Mouse (Mus musculus): ENCODE measurements around the gene Mfsd12.

Gene Mfsd12

DNA sequence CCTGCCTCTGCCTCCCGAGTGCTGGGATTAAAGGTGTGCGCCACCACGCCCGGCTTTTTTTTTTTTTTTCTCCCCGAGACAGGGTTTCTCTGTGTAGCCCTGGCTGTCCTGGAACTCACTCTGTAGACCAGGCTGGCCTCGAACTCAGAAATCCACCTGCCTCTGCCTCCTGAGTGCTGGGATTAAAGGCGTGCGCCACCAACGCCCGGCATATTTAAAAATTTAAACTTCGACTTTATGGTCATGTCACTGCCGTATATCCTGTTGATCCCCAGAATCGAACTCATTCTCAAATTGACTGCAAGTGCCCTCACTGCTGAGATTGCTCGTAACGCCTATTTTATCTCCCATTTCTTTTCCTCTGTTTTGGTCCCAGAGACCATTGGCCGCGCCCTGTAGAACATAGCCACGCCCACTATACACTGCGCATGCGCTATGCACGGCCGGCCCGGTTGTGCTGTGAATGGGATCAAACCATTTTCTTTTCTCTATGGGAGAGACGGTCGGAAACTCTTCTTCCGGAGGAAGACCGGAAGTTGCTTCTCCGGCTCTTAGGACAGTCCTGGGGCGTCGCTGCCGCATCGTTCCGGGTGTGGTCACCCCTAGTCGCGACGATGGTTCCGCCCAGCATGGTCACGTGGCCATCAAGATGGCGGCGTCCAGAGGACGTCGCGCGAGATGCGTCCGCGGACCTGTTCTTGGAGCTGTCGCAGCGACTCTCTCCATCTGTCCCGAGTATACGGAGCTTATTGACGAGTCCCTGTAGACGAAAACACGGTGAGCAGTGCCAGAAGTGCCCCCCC lies 26.7 kb downstream of the Mfsd12 start, which contains the start of the genes Dohh and Gm48551:
Gene Dohh, plus strand, starts transcription at position 627 of the 803 bp plus-strand sequence.
Gene Gm48551, plus strand, starts transcription at position 665 of the 803 bp plus-strand sequence.
- peak; percentile 98 for DNase-seq

DNA sequence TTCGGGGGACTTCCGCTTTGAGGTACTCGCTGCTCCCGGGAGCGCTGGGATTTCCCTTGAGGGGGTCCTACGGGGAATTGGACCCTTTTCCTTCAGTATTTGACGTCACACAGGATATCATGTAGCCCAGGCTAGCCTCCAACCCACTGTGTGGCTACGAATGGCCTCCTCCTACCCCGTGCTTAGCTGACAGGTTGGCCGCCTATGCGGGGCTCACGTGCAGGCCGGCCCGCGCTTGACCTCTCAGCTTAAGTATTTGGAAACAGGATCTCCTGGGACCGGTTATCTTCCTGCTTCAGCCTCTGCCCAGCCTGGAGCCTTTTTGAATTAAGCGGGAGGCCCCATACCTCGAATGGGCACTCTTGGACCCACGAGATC lies 27.3 kb downstream of the Mfsd12 start:
- no peak for DNase-seq

- no peak for DNase-seq
These were observed 28.5 kb downstream of the Mfsd12 start for GRCm38 (mm10) chr10:81385603-81386306.

DNA sequence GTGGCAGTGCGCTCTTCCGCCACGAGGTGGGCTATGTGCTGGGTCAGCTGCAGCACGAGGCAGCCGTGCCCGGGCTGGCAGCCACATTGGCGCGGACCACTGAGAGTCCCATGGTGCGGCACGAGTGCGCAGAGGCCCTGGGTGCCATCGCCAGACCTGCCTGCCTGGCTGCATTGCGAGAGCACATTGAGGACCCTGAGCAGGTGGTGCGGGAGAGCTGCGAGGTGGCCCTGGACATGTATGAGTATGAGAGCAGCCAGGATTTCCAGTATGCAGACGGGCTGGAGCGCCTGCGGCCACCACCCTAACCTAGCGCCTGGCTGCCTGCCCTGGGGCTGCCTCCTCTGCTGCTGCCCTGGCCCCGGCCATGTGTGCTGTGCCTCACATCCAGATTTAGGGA lies 30.4 kb downstream of the Mfsd12 start:
- DNase-seq, result no peak

DNA sequence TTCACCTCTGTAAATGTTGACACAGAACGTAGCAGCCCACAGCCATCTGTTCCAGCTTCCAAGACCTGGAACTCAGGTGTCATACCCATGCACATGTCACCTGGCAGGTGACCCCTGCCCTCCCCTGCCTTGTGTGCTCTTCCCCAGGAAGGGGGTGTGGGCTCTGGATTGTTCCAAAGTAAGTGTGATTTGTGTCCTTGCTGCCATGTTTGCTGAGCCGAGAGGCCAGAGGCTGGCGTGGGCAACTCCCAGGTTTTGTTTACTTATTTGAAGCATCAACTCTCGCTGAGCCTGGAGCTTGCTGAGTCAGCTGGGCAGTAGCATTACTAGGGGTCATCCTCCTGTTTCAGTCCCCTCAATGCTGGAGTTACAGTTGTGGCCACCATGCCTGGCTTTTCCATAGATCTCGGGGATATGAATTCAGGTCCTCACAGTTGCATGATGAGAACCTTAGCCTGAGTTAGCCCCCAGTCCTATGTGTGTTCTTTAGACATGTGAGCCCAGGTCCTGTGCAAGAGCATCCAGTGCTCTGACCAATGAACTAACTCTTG lies 31.3 kb downstream of the Mfsd12 start, which contains the start of gene Gm48552:
Gene Gm48552, plus strand, starts transcription at position 501 of the 551 bp plus-strand sequence.
- DNase-seq, result no peak

GRCm38 (mm10) chr10:81389373-81389772 lies 32.1 kb downstream of the Mfsd12 start:
- no peak for DNase-seq

DNA sequence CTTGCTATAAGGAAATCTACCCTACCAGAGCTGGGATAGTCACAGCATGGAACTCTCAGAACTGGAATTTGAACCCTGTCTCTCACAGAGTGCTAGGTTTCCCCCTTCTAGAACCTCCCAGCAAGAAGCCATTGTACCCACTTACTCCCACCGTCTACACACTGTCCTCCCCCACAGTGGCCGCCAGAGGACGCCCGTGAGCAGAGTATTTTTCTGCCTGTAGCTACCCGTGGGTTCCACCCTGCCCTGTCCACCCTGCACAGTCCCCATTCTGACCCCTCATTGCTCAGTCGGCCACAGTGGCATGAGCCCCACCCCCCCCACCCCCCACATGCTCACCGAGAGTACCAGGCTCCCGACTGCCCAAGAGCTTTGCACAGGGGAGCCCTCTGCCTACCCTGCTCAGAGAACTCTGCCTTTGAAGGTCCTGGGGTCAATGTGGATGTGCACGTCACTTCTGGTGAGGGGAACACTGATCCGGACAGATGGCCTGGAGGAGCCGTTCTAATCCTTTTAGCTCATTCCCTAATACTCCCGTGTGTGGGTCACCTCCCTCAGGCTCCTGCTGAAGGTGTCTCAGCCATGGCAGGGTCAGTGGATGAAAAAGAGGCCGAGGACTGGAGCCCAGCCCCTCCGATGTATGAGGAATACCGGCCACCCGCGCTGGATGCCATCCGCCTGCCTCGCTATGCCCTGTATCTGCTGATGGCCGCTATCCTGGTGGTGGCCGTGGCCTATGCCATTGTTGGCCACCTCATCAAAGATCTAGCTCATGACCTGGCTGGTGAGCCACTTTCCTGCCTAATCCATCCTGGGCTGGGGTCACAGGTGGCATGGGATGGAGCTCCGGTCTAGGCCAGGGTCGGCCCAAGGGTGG lies 32.7 kb downstream of the Mfsd12 start:
- DNase-seq, result peak; percentile 78

DNA sequence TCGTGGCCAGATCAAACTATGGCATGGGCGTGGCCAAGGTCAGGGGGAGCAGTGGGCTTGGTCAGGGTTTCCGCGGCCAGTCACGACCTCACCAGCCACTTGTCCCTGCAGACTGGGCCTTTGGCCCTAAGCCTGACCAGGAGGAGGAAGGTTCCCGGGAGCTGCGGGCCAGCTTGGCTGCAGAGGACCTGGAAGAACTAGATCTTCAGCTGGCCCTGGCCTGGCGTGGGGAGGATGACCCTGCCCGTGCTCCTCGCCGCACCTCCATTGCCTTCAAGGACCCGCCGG lies 33.3 kb downstream of the Mfsd12 start:
- DNase-seq, result no peak

- DNase-seq, result no peak
These were observed 35.0 kb downstream of the Mfsd12 start for GRCm38 (mm10) chr10:81392270-81392669.

DNA sequence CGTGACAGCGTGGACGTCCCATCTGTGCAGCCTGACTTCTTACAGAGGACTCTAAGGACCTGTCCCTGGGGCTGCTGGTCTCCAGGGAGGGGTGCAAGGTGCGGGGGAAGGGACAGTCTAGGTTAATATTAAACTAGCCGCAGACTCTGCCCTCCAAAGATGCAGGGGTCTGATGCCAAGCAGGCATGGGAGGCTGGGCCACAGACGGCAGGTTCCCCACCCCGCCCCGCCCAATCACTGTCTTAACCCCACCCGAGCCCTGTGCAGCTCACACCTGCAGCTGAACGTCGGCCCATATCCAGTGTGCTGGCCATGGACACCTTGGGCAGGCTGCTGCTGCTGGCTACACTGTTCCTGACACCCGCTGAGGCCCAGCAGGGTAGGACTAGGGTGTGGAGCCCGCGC lies 35.5 kb downstream of the Mfsd12 start, which contains the start of gene Smim24:
Gene Smim24, plus strand, starts transcription at position 271 of the 405 bp plus-strand sequence.
- DNase-seq, result peak; percentile 25

GRCm38 (mm10) chr10:81393456-81394063 lies 36.3 kb downstream of the Mfsd12 start:
- DNase-seq, result peak; percentile 77

DNA sequence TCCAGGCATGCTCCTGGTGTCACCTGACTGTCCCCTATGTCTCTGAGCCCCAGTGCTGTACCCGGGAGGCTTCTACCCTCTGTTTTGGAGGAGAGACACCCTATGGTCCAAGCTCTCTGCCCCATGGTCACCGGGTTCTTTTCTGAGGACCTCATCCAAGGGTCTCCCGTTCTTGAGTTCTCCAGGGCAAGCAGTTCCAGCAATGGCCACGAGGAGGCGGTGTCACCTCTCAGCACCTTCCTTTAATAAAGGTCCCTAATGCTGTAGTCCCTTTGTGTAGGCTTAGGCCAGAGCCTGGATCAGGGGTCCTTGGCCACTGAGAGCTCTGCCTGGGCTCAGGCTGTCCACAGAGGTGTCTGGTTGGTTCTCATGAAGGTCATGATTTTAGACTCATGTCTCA lies 37.8 kb downstream of the Mfsd12 start:
- peak; percentile 74 for DNase-seq

GRCm38 (mm10) chr10:81395865-81396264 lies 38.6 kb downstream of the Mfsd12 start:
- no peak for DNase-seq

DNA sequence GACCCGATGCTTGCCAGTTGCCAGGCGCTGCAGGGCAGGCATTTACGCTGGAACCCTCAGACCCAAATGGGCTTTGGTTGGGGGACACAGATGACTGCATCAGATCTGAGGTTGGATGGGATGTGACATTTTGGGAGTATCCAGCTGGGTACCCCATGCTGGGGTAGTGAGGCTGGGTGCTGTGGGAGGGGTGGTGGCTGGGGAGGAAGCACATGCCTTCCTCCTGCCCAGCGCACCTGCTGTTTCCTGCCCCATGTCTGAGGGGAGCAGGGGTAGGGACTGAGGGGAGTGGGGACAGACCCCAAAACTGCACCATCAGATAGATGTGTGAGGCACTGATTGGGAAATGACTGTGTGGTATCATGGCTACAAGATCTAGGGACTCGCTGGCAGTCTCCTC lies 39.5 kb downstream of the Mfsd12 start:
- DNase-seq, result peak; percentile 54

DNA sequence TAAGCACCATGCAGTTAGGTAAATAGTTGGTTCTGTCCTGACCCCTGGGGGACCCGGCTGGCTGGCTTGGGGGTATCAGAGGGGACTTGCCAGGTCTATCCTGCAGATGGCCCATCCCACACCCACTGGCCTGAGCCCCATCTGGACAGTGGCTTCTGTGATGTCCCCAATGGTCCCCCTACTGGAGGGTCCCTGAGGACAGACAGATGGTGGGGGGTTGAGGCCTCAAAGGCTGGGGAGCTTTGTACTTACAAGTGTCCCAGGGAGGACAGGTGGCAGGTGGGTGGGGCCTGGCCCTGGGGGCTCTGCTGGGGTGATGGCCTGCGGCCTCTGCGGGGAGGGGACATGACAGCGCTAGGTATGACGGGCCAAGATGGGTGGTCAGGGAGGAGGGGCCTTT lies 42.0 kb downstream of the Mfsd12 start:
- no peak for DNase-seq

DNA sequence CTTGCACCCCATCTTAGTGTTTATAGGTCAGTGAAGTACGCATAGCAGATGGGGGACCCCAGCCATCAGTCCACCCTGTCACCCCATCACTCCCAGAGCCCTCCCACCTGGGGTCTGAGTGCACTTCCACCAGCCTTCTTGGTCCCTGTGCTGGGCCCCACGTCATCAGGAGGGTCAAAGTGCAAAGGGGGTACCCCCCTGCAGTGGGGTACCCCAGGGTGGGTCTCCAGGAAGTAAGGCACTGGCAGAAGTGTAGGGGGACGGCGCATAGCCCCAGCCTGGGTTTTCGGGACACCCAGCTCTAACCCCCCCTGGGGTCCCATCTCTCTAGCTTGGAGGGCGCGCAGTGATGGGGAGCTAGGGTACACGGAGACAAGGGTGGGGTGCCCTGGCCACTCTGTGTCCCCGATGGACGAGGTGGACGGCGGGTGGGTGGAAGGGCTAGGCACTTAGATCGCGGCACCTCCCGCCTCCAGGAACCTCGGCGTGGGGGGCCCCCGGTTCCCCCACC lies 42.6 kb downstream of the Mfsd12 start:
- no peak for DNase-seq

- no peak for DNase-seq
These were observed 43.3 kb downstream of the Mfsd12 start for GRCm38 (mm10) chr10:81400371-81401204.

DNA sequence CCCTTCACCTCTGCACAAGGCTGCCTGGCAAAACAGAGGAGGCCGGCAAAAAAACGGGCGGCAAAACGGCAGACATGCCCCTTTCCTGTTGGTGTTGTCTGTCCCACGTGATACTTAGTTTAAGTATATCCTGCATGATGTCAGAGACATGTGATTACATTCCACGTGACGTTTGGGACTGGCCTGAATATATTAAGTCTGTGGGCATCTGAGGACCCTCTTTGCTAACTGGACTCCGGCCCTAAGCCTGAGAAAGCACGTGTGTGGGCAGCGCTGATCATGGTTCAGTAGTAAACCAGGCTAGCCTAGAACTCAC lies 43.9 kb downstream of the Mfsd12 start:
- no peak for DNase-seq

- DNase-seq, result no peak
These were observed 44.4 kb downstream of the Mfsd12 start for GRCm38 (mm10) chr10:81401521-81402226.

DNA sequence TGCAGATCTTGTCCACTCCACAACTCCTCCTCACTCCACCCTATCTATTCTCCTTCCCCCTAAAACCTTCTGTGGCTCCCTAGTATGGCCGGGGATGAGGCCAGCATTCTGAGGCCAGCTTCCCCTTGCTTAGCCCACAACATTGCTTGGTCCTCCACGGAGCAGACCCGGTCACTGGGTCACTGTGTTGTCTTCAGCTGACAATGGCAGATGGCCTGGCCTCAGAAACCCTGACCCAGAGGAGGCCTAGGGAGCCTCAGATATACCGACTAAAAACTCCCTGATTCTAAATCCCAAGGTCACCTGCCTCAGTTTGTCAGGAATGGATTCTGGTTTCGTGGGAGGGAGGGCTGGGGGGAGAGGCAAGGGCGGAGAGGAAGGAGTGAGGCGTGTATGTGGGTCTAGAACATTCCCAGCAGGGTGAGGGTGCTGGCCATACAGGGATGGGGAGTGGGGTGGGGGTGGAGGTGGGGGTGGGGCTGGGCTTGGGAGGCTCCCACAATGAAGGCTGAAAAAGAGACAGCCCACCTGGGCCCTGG lies 45.0 kb downstream of the Mfsd12 start:
- no peak for DNase-seq

All from thymus, postnatal 25 days (tissue).